Mouse (Mus musculus) heart, embryonic 16.5 days (tissue): ENCODE measurements at regions not wholly inside any gene's neighbourhood (a gene's known extent, or its start where the extent isn't known, plus 50 kb on each side); places are given as distances from the start of the nearest gene placed in this dataset.

Source experiments
- ATAC-seq: fragments of 200-750 bp; cut with Nextera tagmentation; replicated peaks from 2 replicates; pipeline ENCODE4 v1.8.0; 2017; ENCODE audit warnings: moderate number of reproducible peaks; ENCODE audit not compliant: insufficient read depth, low FRiP score; ENCODE audit errors: extremely low read depth
- H3K27ac ChIP-seq: fragments of 300-500 bp; sonication (generic); 2 replicates; pipeline ENCODE4 v1.5.1; 2014; ENCODE audit warnings: mild to moderate bottlenecking, low read length, control low read depth, moderate library complexity
- H3K27me3 ChIP-seq: fragments of 300-500 bp; sonication (generic); 2 replicates; pipeline ENCODE4 v1.6.1; 2014; ENCODE audit warnings: low read length, mixed read lengths; ENCODE audit not compliant: control insufficient read depth, insufficient read depth
- H3K36me3 ChIP-seq: fragments of 300-500 bp; sonication (generic); 2 replicates; pipeline ENCODE4 v1.6.1; 2014; ENCODE audit not compliant: control insufficient read depth, insufficient read depth
- H3K4me1 ChIP-seq: fragments of 300-500 bp; sonication (generic); 2 replicates; pipeline ENCODE4 v1.6.1; 2014; ENCODE audit warnings: low read length, mixed read lengths; ENCODE audit not compliant: control insufficient read depth, insufficient read depth
- H3K4me2 ChIP-seq: fragments of 300-500 bp; sonication (generic); 2 replicates; pipeline ENCODE4 v1.6.1; 2014; ENCODE audit warnings: low read depth, mild to moderate bottlenecking, control low read depth, low read length
- H3K4me3 ChIP-seq: fragments of 300-500 bp; sonication (generic); 2 replicates; pipeline ENCODE4 v1.5.1; 2014; ENCODE audit warnings: mild to moderate bottlenecking, control low read depth, low read length
- H3K9ac ChIP-seq: fragments of 300-500 bp; sonication (generic); 2 replicates; pipeline ENCODE4 v1.6.1; 2014; ENCODE audit warnings: low read length, control low read depth
- H3K9me3 ChIP-seq: fragments of 300-500 bp; sonication (generic); replicated peaks from 2 replicates; pipeline ENCODE4 v1.6.1; 2016; ENCODE audit warnings: low read length; ENCODE audit not compliant: control insufficient read depth
- WGBS: fragments of 180-500 bp; shearing (Covaris S2); extraction: QIAGEN DNeasy Blood & Tissue Kit; methylation state at CpG from one replicate; pipeline ENCODE4 v1.1.7; 2014; 5-methylcytosine and 5-hydroxymethylcytosine counted together

DNA sequence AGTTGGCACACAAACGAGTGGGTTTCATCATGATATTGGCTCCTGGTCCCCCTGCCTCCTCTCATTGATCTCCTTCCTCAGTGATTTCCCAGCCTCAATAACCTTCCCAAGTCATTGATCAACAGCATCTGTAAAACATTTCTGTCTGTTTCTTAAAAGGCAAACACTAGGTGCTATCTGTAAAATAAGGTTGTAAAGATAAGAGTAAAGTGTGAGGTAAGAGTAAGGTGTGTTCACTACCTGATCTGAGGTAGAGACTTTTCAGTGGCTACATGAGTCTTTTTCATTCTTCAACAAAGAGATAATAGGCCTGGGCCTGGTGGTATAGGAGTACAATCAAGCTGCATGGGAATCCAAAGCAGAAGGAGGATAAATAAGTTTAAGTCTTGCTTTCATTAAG is 55.7 kb downstream of the Plk2 start:
- no peak overlapping the region for H3K4me3 ChIP-seq
- no peaks in the 10 kb centered on the region for H3K9me3 ChIP-seq
- H3K36me3 ChIP-seq = no peaks in the 10 kb centered on the region
- H3K4me2 ChIP-seq = no peak overlapping the region
- no peak overlapping the region for H3K27ac ChIP-seq
- no peaks in the 10 kb centered on the region for H3K27me3 ChIP-seq
- H3K4me1 ChIP-seq = peaks cover 10% of the 10 kb centered on the region
- 67% methylated on average over 1 of the region's 1 CpGs for WGBS
- ATAC-seq = no peak
- no peak overlapping the region for H3K9ac ChIP-seq

DNA sequence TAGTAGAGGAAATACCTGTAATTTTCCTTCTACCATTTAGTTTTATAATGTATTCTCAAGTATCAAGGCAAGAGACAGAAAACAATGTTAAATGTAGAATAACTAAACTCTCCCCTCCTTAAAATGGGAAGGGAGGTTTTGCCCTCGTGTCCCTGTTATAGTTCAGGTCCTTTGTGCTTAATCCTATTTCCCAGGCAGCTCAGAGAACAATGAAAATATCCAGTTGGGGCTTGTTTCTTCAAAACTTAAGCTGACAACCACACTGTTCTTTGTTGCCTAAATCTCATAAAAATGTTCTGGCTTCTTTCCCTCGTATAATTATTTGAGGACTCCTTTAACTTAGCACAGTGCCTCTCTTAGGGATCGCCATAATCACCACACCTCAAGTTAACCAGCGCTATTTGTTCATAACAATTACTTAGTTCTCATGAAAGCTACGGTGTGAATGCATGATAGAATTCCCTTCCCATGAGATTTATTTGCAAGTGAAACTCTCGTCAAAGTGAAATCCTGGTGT is 57.2 kb downstream of the Plk2 start:
- no peak overlapping the region for H3K9ac ChIP-seq
- no peak overlapping the region for H3K27ac ChIP-seq
- no peaks in the 10 kb centered on the region for H3K36me3 ChIP-seq
- 0 out of 2 replicates have a peak, but pooled peaks cover 2% of the 10 kb centered on the region for H3K4me1 ChIP-seq
- no peak overlapping the region for H3K4me2 ChIP-seq
- H3K27me3 ChIP-seq = no peaks in the 10 kb centered on the region
- no peaks in the 10 kb centered on the region for H3K9me3 ChIP-seq
- 73% methylated on average over 6 of the region's 6 CpGs for WGBS
- ATAC-seq = no peak
- no peak overlapping the region for H3K4me3 ChIP-seq

DNA sequence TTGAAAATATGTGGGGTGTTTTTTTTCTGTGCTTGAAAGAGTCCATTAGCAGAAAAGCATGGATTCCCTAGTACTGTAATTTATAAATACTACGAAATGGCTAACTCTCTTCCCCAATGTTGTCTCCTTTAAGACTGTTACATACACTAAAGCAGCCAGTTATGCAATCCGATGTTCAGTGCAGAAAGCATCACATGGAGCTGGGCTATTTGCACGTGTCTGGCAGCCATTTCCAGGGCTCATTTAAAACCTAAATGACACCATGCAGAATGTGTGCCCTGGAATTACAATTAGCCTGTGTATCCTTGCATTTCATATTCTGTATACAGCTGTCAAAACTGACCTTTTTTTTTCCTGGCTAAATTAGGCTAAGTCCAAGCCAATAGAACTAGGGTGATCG is 60.2 kb downstream of the Plk2 start:
- WGBS = 71% methylated on average over 4 of the region's 4 CpGs
- peaks cover 3% of the 10 kb centered on the region; the same call in 1 of the 2 replicates for H3K4me1 ChIP-seq
- ATAC-seq = no peak

DNA sequence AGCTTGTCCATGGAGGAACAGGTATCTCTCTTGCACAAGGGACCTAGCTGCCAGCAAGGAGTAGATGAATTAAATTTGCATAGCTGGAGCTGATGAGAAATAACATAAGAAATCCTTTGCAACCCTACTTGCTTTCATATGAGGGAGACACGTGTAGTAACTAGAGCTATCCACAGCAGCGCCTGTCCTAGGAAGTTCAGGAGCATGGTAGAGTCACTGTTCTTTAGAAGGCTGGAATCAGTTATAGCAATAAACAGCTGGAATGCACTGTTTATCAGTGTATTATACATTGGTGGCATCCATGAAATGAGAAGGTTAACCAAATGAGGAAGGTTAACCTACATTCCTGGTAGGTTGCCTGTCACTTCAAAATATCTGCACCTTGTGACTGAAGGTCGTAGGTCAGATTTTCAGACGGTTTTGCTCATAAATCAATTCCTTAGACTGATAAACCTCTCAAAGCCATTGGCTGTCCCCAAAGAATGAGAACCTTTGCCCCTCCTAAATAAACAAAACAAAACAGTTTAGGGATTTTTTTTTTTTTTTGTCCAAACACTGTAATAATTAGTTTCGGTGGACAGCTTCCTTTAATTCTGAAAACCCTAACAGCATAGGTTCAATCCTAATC is 60.8 kb downstream of the Plk2 start:
- Histone ChIP-seq H3K36me3 (no peaks in the 10 kb centered on the region), H3K27ac (no peak overlapping the region), H3K9ac (no peak overlapping the region), H3K9me3 (no peaks in the 10 kb centered on the region), H3K4me2 (no peak overlapping the region), H3K27me3 (no peaks in the 10 kb centered on the region), H3K4me3 (no peak overlapping the region), H3K4me1 (peaks cover 2% of the 10 kb centered on the region; the same call in 1 of the 2 replicates)
- ATAC-seq = no peak
- WGBS = 76% methylated on average over 5 of the region's 5 CpGs

More for the DNA sequence above, 60.2 kb downstream of the Plk2 start:
- H3K36me3 ChIP-seq = no peaks in the 10 kb centered on the region
- no peak overlapping the region for H3K9ac ChIP-seq
- H3K4me3 ChIP-seq = no peak overlapping the region
- H3K4me2 ChIP-seq = no peak overlapping the region
- no peak overlapping the region for H3K27ac ChIP-seq
- H3K9me3 ChIP-seq = no peaks in the 10 kb centered on the region
- H3K27me3 ChIP-seq = no peaks in the 10 kb centered on the region

DNA sequence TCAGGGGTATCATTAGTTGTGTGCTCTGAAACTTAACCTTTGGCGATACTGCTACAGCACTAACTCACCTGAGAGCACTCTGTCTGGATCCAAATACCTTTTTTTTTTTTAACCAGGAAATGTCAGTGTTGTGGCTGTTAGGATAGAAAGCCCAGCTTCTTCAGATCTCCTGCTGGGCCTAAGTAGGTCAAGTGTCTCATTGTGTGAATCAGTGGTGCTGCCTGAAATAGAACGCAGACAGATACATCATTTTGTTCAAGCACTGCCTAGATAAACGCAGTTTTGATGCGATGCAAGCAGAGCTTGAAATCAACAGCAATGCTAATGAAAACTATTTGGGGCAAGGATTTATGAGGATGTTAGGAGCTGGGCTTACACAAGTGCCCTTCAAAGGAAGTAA is 63.9 kb downstream of the Plk2 start:
- Histone ChIP-seq H3K4me2 (no peak overlapping the region), H3K27ac (no peak overlapping the region), H3K4me1 (peaks cover 2% of the 10 kb centered on the region; the same call in 1 of the 2 replicates), H3K4me3 (no peak overlapping the region), H3K9ac (no peak overlapping the region), H3K9me3 (no peaks in the 10 kb centered on the region), H3K36me3 (no peaks in the 10 kb centered on the region), H3K27me3 (no peaks in the 10 kb centered on the region)
- WGBS = 23% methylated on average over 4 of the region's 4 CpGs
- ATAC-seq = no peak

DNA sequence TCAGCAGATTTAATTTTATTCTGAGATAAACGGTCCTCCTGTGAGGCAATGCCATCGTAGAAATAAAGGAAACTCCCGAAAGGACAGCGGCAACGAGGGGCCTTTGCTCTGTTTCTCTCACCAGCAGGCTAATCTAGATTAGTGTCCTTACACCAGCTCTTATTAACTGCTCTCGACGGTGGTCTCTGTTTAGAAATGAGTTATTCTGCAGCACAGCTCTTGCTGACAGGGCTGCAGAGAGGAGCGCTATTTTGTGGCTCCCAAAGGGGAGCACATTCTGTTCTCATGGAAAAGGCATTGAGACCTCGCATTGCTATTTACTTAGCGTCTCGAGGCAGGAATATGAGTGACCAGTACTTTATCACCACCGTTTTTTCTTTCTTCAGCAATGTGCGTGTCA is 66.7 kb downstream of the Plk2 start:
- H3K9me3 ChIP-seq = no peaks in the 10 kb centered on the region
- peaks cover 4% of the 10 kb centered on the region; the same call in 1 of the 2 replicates for H3K4me1 ChIP-seq
- no peaks in the 10 kb centered on the region for H3K36me3 ChIP-seq
- no peak overlapping the region for H3K27ac ChIP-seq
- H3K27me3 ChIP-seq = no peaks in the 10 kb centered on the region
- no peak overlapping the region for H3K4me3 ChIP-seq
- ATAC-seq = no peak
- 54% methylated on average over 13 of the region's 13 CpGs for WGBS
- no peak overlapping the region for H3K4me2 ChIP-seq
- no peak overlapping the region for H3K9ac ChIP-seq

DNA sequence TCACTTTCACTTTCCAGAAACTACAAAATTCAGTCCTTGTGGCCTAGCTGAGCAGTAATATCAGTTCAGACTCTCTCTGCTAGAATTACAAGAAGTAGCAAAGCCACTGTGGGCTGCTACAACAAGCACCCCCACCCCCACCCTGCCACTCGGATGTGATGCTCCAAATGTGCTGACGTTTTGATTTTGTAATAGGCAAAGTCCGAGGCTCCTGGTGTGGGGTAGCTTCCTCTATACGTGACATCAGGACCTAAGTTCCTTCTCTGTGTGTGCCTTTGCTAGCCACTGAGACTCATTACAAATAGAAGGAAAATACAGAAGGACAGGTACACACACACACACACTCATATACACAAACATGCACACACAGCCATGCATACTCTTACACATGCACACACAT is 76.7 kb downstream of the Plk2 start:
- Histone ChIP-seq H3K27me3 (no peaks in the 10 kb centered on the region), H3K9me3 (peaks cover 5% of the 10 kb centered on the region), H3K4me3 (no peak overlapping the region), H3K27ac (no peak overlapping the region), H3K4me1 (no peaks in the 10 kb centered on the region), H3K9ac (no peak overlapping the region), H3K36me3 (no peaks in the 10 kb centered on the region), H3K4me2 (no peak overlapping the region)
- ATAC-seq = no peak
- 51% methylated on average over 4 of the region's 4 CpGs for WGBS

DNA sequence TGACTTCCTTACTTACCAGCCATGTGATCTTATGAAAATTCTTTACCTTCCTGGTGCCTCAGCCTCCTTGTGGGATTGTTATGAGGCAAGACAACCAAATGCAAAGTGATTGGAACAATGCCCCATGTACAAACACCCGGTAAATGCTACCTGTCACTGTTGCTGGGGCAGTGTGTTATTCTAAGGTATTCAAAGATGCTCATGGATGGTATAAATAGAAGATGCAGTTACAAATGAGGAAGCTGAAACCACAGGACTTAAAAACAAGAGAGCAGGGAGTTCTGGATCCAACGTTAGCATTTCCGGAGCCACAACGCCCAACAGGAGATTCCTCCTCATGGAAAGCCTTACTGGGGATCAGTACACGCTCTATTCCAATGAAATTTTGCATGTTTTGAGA is 82.9 kb downstream of the Plk2 start:
- H3K27ac ChIP-seq = no peak overlapping the region
- ATAC-seq = no peak
- H3K9me3 ChIP-seq = peaks cover 5% of the 10 kb centered on the region
- H3K4me1 ChIP-seq = no peaks in the 10 kb centered on the region
- H3K4me2 ChIP-seq = no peak overlapping the region
- no peaks in the 10 kb centered on the region for H3K36me3 ChIP-seq
- H3K27me3 ChIP-seq = no peaks in the 10 kb centered on the region
- no peak overlapping the region for H3K4me3 ChIP-seq
- 81% methylated on average over 5 of the region's 5 CpGs for WGBS
- H3K9ac ChIP-seq = no peak overlapping the region

DNA sequence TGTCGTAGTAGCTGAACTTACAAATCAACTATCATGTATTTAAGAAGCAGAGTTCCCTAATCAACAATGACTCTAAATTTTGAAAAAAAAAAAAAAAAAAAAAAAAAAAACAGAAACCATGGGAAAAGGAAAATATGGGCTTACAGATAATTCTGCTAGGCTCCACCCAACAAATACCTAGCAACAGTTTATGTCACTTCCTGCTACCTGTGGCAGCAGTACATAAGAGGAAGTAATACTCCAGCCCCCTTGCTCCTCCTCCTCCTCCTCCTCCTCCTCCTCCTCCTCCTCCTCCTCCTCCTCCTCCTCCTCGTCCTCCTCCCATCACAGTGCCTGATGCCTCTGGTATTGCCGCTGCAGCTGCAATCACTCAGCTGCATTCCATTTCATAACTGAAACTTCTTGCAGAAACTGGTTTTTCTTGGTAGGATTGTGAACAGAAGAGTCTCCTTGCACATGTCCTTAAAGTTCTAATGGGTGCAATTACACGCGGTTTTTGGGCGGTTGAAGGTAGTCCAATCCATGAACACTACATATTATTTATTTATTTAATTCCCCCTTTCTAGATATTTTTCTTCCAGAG is 89.6 kb downstream of the Plk2 start:
- no peak for ATAC-seq
- no peak overlapping the region for H3K27ac ChIP-seq

More for the DNA sequence above, 89.6 kb downstream of the Plk2 start:
- no peak overlapping the region for H3K4me3 ChIP-seq
- H3K36me3 ChIP-seq = no peaks in the 10 kb centered on the region
- no peaks in the 10 kb centered on the region for H3K4me1 ChIP-seq
- H3K9me3 ChIP-seq = no peaks in the 10 kb centered on the region
- 78% methylated on average over 5 of the region's 6 CpGs for WGBS
- H3K4me2 ChIP-seq = no peak overlapping the region
- no peaks in the 10 kb centered on the region for H3K27me3 ChIP-seq
- no peak overlapping the region for H3K9ac ChIP-seq
